Mouse (Mus musculus) hindbrain, postnatal 0 days (tissue): ENCODE measurements around the gene Kctd13. TPM values are rescaled to one million over a fixed set of nuclear protein-coding genes. Genes with fewer than 3 reads are reported as not detected.
A peak's percentile ranks its signal among the peaks of the same experiment; 100 is the strongest.

Experiments
- ATAC-seq: fragments of 200-750 bp; cut with Nextera tagmentation; 2 replicates; pipeline ENCODE4 v1.8.0; 2017; ENCODE audit warnings: mild to moderate bottlenecking, moderate TSS enrichment, moderate library complexity
- DNase-seq: peaks from one replicate; pipeline ENCODE4 v3.0.0-alpha.2; 2015; ENCODE audit warnings: low spot score
- H3K27ac ChIP-seq: fragments of 300-500 bp; sonication (generic); 2 replicates; pipeline ENCODE4 v1.5.1; 2014; ENCODE audit warnings: mild to moderate bottlenecking
- H3K27me3 ChIP-seq: fragments of 300-500 bp; sonication (generic); 2 replicates; pipeline ENCODE4 v1.6.1; 2014; ENCODE audit warnings: low read length, mixed read lengths; ENCODE audit not compliant: insufficient read depth
- H3K36me3 ChIP-seq: fragments of 300-500 bp; sonication (generic); 2 replicates; pipeline ENCODE4 v1.6.1; 2014; ENCODE audit warnings: low read length, mixed read lengths; ENCODE audit not compliant: insufficient read depth
- H3K4me1 ChIP-seq: fragments of 300-500 bp; sonication (generic); 2 replicates; pipeline ENCODE4 v1.6.1; 2014; ENCODE audit warnings: antibody characterized with exemption, low read length, mixed read lengths; ENCODE audit not compliant: insufficient read depth
- H3K4me2 ChIP-seq: fragments of 300-500 bp; sonication (generic); 2 replicates; pipeline ENCODE4 v1.6.1; 2014; ENCODE audit warnings: low read depth, mild to moderate bottlenecking, low read length, moderate library complexity, mixed read lengths
- H3K4me3 ChIP-seq: fragments of 300-500 bp; sonication (generic); 2 replicates; pipeline ENCODE4 v1.5.1; 2014; ENCODE audit warnings: low read length
- H3K9ac ChIP-seq: fragments of 300-500 bp; sonication (generic); replicated peaks from 2 replicates; pipeline ENCODE4 v1.6.1; 2014; ENCODE audit warnings: mild to moderate bottlenecking, low read length, moderate library complexity, mixed read lengths
- H3K9me3 ChIP-seq: fragments of 300-500 bp; sonication (generic); 2 replicates; pipeline ENCODE4 v1.6.1; 2016; ENCODE audit warnings: low read length, mixed read lengths
- CTCF ChIP-seq: IDR thresholded peaks from 2 replicates; pipeline ENCODE4 v1.5.1; 2016; ENCODE audit warnings: antibody characterized with exemption, control low read depth, low read depth
- WGBS: fragments of 180-500 bp; shearing (Covaris S2); extraction: QIAGEN DNeasy Blood & Tissue Kit; methylation state at CpG from one replicate; pipeline ENCODE4 v1.1.7; 2014; 5-methylcytosine and 5-hydroxymethylcytosine counted together
- polyA plus RNA-seq: library from polyadenylated mRNA; unstranded; fragments of >200 nt; fragmentation: Nextera tagmentation; extraction: Ambion mirVana; gene quantifications from 2 replicates; pipeline ENCODE4 v1.2.1, GENCODE M21; 2015
- total RNA-seq: library from RNA; depleted of rRNA; stranded (reverse); fragments of >200 nt; gene quantifications from 2 replicates; pipeline ENCODE4 v1.2.3, GENCODE M21; 2014

The Kctd13 gene
- total and polyA plus RNA-seq, 2 experiments from 2014 or later = 128 to 129 TPM

DNA sequence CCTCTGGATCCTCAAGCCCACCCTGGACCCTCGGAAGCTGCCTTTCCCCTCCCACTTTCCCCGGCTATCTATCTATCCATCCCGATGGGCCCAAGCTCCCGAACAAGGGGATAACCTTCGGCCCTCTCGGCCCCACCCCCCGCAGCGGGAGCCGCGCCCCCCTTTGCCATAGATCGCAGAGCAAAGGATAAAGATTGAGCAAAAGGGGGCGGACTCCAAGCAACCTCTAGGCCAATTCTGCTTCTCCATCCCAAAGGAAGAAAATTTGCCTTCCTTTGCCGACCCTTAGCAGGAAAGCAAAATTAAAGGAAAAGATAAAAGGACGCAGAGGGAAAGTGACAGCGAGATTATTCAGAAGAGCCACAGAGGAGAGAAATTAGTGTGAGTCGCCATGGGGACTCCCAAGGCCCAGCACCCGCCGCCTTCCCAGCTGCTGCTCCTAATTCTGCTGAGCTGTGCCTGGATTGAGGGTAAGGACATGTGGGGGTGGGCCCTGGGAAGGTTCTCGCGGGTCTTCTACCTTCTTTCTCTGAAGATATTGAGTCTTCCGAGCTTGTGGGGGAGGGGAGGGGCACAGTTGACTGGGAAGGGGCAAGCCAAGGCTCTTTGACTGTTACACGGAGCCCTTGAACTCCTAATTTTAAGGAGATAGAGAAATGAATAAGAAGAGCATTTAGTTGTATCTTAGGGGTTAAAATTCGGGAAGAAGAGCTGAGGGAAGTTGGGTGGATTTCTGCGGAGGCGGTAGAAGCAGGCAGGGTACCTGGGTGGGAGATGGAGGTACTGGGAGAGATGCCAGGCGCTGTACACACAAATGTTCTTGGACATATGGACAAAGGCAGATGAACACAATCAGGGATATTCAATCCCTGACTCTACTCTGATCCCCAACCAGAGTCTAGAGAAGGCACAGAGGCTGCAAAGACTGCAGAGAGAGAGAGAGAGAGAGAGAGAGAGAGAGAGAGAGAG lies 22.3 kb downstream of the Kctd13 start:
- WGBS = 4% methylated on average over 26 of the region's 26 CpGs
- TF ChIP-seq CTCF = no peak
- Histone ChIP-seq H3K4me2 (peak overlapping the region; percentile 88), H3K27me3 (no peaks in the 10 kb centered on the region), H3K9me3 (no peaks in the 10 kb centered on the region), H3K4me1 (peaks cover 14% of the 10 kb centered on the region), H3K36me3 (peaks cover 6% of the 10 kb centered on the region; the same call in 1 of the 2 replicates), H3K9ac (peak overlapping the region; percentile 56), H3K4me3 (peak overlapping the region; percentile 52), H3K27ac (peak overlapping the region; percentile 87)
- peak; percentile 64 for DNase-seq
- ATAC-seq = 0 out of 2 replicates have a peak, but pooled peaks have one; percentile 1

DNA sequence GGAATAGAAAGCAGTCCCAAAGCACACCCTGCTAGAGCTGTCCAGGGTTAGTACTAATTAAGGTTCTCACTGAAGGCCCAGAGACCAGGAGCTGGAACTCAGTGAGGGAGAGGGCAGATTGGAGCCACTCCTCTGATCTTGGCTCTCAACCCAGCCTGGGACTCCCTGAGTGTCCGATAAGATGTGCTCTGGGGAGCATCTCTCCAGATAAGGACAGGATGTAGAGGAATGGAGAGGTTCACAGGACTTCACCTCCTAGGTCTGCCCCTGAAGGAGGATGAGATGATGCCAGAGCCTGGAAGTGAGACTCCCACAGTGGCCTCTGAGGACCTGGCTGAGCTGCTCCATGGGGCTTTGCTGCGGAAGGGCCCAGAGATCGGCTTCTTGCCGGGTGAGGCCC lies 23.1 kb downstream of the Kctd13 start:
- H3K4me1 ChIP-seq = peaks cover 14% of the 10 kb centered on the region
- H3K4me2 ChIP-seq = peak overlapping the region; percentile 88
- H3K4me3 ChIP-seq = peak overlapping the region; percentile 52
- H3K27me3 ChIP-seq = no peaks in the 10 kb centered on the region
- no peaks in the 10 kb centered on the region for H3K9me3 ChIP-seq
- 21% methylated on average over 4 of the region's 4 CpGs for WGBS
- H3K9ac ChIP-seq = peak overlapping the region; percentile 56
- DNase-seq (no peak), ATAC-seq (no peak)
- H3K36me3 ChIP-seq = peaks cover 10% of the 10 kb centered on the region; the same call in 1 of the 2 replicates
- no peak for TF ChIP-seq CTCF
- peak overlapping the region; percentile 87 for H3K27ac ChIP-seq

DNA sequence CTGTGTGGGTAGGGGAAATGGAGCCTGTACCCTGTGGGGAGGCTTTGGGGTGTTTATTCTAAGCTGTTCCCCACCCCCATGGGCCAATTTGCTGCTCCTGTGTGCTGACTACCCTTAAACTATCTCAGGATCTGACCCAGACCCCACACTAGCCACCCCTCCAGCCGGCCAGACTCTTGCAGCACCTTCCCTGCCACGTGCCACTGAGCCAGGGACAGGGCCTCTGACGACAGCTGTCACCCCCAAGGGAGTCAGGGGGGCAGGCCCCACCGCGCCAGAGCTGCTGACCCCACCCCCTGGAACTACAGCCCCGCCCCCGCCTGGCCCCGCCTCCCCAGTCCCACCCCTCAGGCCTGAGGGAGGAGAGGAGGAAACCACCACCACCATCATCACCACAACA lies 24.0 kb downstream of the Kctd13 start:
- ATAC-seq (no peak), DNase-seq (no peak)
- peak overlapping the region; percentile 52 for H3K4me3 ChIP-seq
- no peak for TF ChIP-seq CTCF
- peaks cover 10% of the 10 kb centered on the region; the same call in 1 of the 2 replicates for H3K36me3 ChIP-seq
- peak overlapping the region; percentile 56; the same call in 1 of the 2 replicates for H3K9ac ChIP-seq
- peak overlapping the region; percentile 88 for H3K4me2 ChIP-seq
- H3K4me1 ChIP-seq = peaks cover 14% of the 10 kb centered on the region
- 0% methylated on average over 7 of the region's 8 CpGs for WGBS
- H3K27ac ChIP-seq = no peak overlapping the region
- no peaks in the 10 kb centered on the region for H3K9me3 ChIP-seq
- H3K27me3 ChIP-seq = no peaks in the 10 kb centered on the region

DNA sequence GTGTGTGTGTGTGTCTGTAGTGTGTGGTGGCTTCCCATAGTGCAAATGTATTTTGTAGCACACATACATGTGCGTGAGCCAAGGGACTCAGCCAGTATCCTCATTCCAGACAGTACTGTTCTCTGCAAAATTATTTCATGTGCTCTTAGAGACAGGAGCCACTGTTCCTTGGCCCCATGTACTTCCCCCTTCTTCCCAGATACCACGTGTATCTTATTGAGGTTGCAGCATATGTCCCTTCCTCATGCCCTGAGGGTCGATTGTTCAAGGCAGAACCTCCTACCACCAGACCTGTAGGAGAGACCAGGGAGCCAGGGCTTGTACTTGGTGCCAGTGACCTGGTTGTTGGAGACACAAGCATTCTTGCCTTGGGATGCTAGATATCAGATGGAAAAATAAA lies 26.4 kb downstream of the Kctd13 start:
- Histone ChIP-seq H3K4me1 (peaks cover 5% of the 10 kb centered on the region; the same call in 1 of the 2 replicates), H3K27ac (no peak overlapping the region), H3K4me3 (no peak overlapping the region), H3K27me3 (no peaks in the 10 kb centered on the region), H3K9ac (no peak overlapping the region), H3K9me3 (no peaks in the 10 kb centered on the region), H3K4me2 (no peak overlapping the region), H3K36me3 (peaks cover 25% of the 10 kb centered on the region)
- WGBS = 66% methylated on average over 3 of the region's 3 CpGs
- no peak for ATAC-seq
- TF ChIP-seq CTCF = no peak
- no peak for DNase-seq

- DNase-seq = no peak
- peaks cover 50% of the 10 kb centered on the region for H3K36me3 ChIP-seq
Observed at GRCm38 (mm10) chr7:126959780-126960179, 31.1 kb downstream of the Kctd13 start.

DNA sequence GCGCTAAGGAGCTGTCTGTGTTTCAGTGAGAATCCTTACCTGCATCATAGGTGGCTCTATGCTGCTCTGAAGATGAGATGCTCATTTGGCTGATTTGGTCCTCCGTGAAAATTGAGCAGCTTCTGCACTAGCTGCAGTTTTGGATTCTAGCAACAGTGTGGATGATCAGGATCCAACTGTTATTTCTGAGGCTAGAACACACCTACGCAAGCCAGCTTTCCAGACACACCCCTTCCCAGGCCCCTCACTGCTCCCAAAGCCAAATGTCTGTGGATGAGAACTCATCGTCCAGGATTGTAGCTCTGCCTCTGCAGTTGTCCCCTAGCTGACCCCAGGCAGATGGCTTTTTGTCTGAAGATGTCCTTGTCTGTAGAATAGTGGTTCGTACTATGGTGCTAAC lies 32.4 kb downstream of the Kctd13 start:
- Histone ChIP-seq H3K4me2 (no peak overlapping the region), H3K36me3 (peaks cover 45% of the 10 kb centered on the region), H3K9me3 (no peaks in the 10 kb centered on the region), H3K9ac (no peak overlapping the region), H3K4me3 (no peak overlapping the region), H3K4me1 (no peaks in the 10 kb centered on the region), H3K27me3 (no peaks in the 10 kb centered on the region), H3K27ac (no peak overlapping the region)
- TF ChIP-seq CTCF = no peak
- DNase-seq (no peak), ATAC-seq (no peak)
- WGBS = 84% methylated on average over 5 of the region's 5 CpGs

More at GRCm38 (mm10) chr7:126959780-126960179, 31.1 kb downstream of the Kctd13 start:
- H3K4me3 ChIP-seq = no peak overlapping the region
- WGBS = 53% methylated on average over 9 of the region's 9 CpGs
- H3K27ac ChIP-seq = no peak overlapping the region
- H3K4me1 ChIP-seq = no peaks in the 10 kb centered on the region
- ATAC-seq = no peak
- H3K27me3 ChIP-seq = no peaks in the 10 kb centered on the region
- no peak overlapping the region for H3K4me2 ChIP-seq
- no peaks in the 10 kb centered on the region for H3K9me3 ChIP-seq
- no peak overlapping the region for H3K9ac ChIP-seq
- no peak for TF ChIP-seq CTCF
